Comparison of ENCODE assay signal across 21 mouse cellular contexts in the genomic region with DNA sequence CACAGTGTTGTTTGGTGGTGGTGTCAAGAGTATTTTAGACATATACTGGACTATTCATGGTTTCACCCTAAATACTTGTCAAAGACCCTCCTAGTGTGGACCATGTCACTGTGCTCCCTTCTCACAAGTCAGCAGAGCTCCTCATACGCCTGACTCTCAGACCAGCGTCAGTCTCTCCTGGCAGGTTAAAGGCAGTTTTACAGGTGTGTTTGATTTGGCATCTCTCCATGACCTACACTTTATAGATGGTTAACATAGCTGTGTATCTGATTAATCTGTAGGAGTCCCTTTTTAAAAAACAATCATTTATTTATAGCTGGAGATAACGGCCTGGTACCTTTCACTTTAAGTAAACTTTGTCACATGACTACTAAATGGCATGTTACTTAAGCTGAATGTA. TPM values are rescaled to one million over a fixed set of nuclear protein-coding genes. Genes with fewer than 3 reads are reported as not detected.
"Had no signal": no experiment of that assay in that cellular context is flagged by ENCODE, and none has a peak within 500 bp of the region (broad histone marks: within the 10 kb centered on the region; RNA-seq: fewer than 3 reads in every experiment).

No protein-coding gene starts in this region.

- H3K4me2 ChIP-seq: kidney, embryonic 15.5 days; limb, embryonic 13.5 days; liver, embryonic 13.5 days; lung, embryonic 15.5 days; midbrain, embryonic 11.5 days had no signal

- H3K9me3 ChIP-seq: kidney, embryonic 15.5 days; limb, embryonic 10.5 days; limb, embryonic 13.5 days; liver, embryonic 13.5 days; lung, embryonic 15.5 days had no signal

- H3K27me3 ChIP-seq: kidney, embryonic 15.5 days; limb, embryonic 13.5 days; liver, embryonic 13.5 days; lung, embryonic 15.5 days had no signal

- DNase-seq: kidney, adult 8-10 months; kidney, postnatal 4 days; layer of hippocampus, adult 9-11 months; liver; liver, embryonic 13.5 days; lung, postnatal 14 days; lung, postnatal 4 days; midbrain, embryonic 14.5 days; right cerebral cortex, adult 18-20 months; right cerebral cortex, postnatal 14 days; right cerebral cortex, postnatal 4 days; thymus, adult 18-20 months; thymus, postnatal 4 days had no signal

- H3K36me3 ChIP-seq: lung, embryonic 15.5 days had no signal

- H3K27ac ChIP-seq: kidney, embryonic 15.5 days; layer of hippocampus, adult 2 months; limb, embryonic 10.5 days; limb, embryonic 13.5 days; liver, embryonic 13.5 days; lung, embryonic 15.5 days had no signal

- H3K4me1 ChIP-seq: kidney, embryonic 15.5 days; limb, embryonic 10.5 days; limb, embryonic 13.5 days; lung, embryonic 15.5 days had no signal

- H3K4me3 ChIP-seq: kidney, embryonic 15.5 days; layer of hippocampus, adult 2 months; limb, embryonic 10.5 days; limb, embryonic 13.5 days; liver, embryonic 13.5 days; lung, embryonic 15.5 days had no signal

- H3K9ac ChIP-seq: kidney, embryonic 15.5 days; limb, embryonic 13.5 days; liver, embryonic 13.5 days; lung, embryonic 15.5 days had no signal

RNA-seq across cellular contexts. Expression of gene Aqp8, which starts 40.1 kb away (rescaled TPM):
- polyA plus RNA-seq: limb, embryonic 13.5 days; lung, embryonic 15.5 days; midbrain, embryonic 14.5 days; midbrain, postnatal 0 days; neural tube, embryonic 14.5 days had no signal
